Mouse (Mus musculus) MEL (cell line): ENCODE data around the gene Hhatl. TPM values are rescaled to one million over a fixed set of nuclear protein-coding genes. Genes with fewer than 3 reads are reported as not detected.

Experiments
- DNase-seq: peaks from one replicate; pipeline ENCODE4 v3.0.0; 2011; ENCODE audit warnings: low read depth, low spot score
- H3K27ac ChIP-seq: 2 replicates; pipeline ENCODE4 v1.5.1; 2012; ENCODE audit warnings: low read depth, mild to moderate bottlenecking, control low read depth, low read length, moderate library complexity; ENCODE audit not compliant: control insufficient read depth
- H3K27me3 ChIP-seq, 2 experiments: fragments of 150-350 bp in 1 of 2; sonication (generic) in 1 of 2; 2 replicates each; pipeline ENCODE4 v1.6.1; 2012; ENCODE audit warnings: low read length in 2 of 2, mild to moderate bottlenecking in 2 of 2, improper control_type of control experiment in 1 of 2, moderate library complexity in 1 of 2; ENCODE audit not compliant: insufficient read depth in 2 of 2, control insufficient read depth in 1 of 2
- H3K36me3 ChIP-seq, 2 experiments: 2 replicates each; pipeline ENCODE4 v1.6.1; 2012 to 2014; ENCODE audit warnings: low read length in 2 of 2, improper control_type of control experiment in 1 of 2, inconsistent platforms in 1 of 2, mild to moderate bottlenecking in 1 of 2; ENCODE audit not compliant: insufficient read depth in 2 of 2, control insufficient read depth in 1 of 2
- H3K4me1 ChIP-seq, 2 experiments: fragments of 150-350 bp in 1 of 2; sonication (generic) in 1 of 2; 2 replicates each; pipeline ENCODE4 v1.6.1; 2012; ENCODE audit warnings: low read length in 2 of 2, improper control_type of control experiment in 1 of 2, mild to moderate bottlenecking in 1 of 2; ENCODE audit not compliant: insufficient read depth in 2 of 2, control insufficient read depth in 1 of 2
- H3K4me3 ChIP-seq, 2 experiments: fragments of 150-350 bp in 1 of 2; sonication (generic) in 1 of 2; 2 replicates each; pipeline ENCODE4 v1.5.1; 2012; ENCODE audit warnings: low read depth in 2 of 2, low read length in 2 of 2, mild to moderate bottlenecking in 2 of 2, moderate library complexity in 2 of 2, control low read depth in 1 of 2, improper control_type of control experiment in 1 of 2; ENCODE audit not compliant: control insufficient read depth in 1 of 2, insufficient read depth in 1 of 2
- H3K79me2 ChIP-seq: 2 replicates; pipeline ENCODE4 v1.6.1; 2012; ENCODE audit warnings: mild to moderate bottlenecking, low read length, moderate library complexity; ENCODE audit not compliant: control insufficient read depth, poor library complexity, insufficient read depth
- H3K9ac ChIP-seq: 2 replicates; pipeline ENCODE4 v1.6.1; 2012; ENCODE audit warnings: low read depth, mild to moderate bottlenecking, control low read depth, low read length, moderate library complexity; ENCODE audit not compliant: control insufficient read depth, poor library complexity, severe bottlenecking
- H3K9me3 ChIP-seq: fragments of 150-350 bp; sonication (generic); replicated peaks from 2 replicates; pipeline ENCODE4 v1.6.1; 2012; ENCODE audit warnings: mild to moderate bottlenecking, low read length, improper control_type of control experiment, moderate library complexity; ENCODE audit not compliant: insufficient read depth
- BHLHE40 ChIP-seq: IDR thresholded peaks from 2 replicates; pipeline ENCODE4 v1.6.1; 2012; ENCODE audit warnings: low read depth, mild to moderate bottlenecking, inconsistent platforms, low read length, improper control_type of control experiment, borderline replicate concordance
- CHD2 ChIP-seq: IDR thresholded peaks from 2 replicates; pipeline ENCODE4 v1.6.1; 2011; ENCODE audit warnings: low read length, improper control_type of control experiment
- CTCF ChIP-seq, 3 experiments: IDR thresholded peaks in 2 of 3; conservative IDR thresholded peaks in 1 of 3; 2 replicates each; pipeline ENCODE4 v1.5.1; 2011 to 2012; ENCODE audit warnings: low read length in 3 of 3, low read depth in 2 of 3, mild to moderate bottlenecking in 2 of 3, improper control_type of control experiment in 1 of 3, inconsistent platforms in 1 of 3, mixed read lengths in 1 of 3, moderate library complexity in 1 of 3; ENCODE audit not compliant: control insufficient read depth in 1 of 3, insufficient read depth in 1 of 3, poor library complexity in 1 of 3, severe bottlenecking in 1 of 3
- ELF1 ChIP-seq: IDR thresholded peaks from 2 replicates; pipeline ENCODE4 v1.6.1; 2014; ENCODE audit warnings: low read depth, mild to moderate bottlenecking, inconsistent platforms, low read length, improper control_type of control experiment, moderate library complexity
- EP300 ChIP-seq, 2 experiments: IDR thresholded peaks; 2 replicates each; pipeline ENCODE4 v1.6.1; 2011; ENCODE audit warnings: improper control_type of control experiment in 2 of 2, low read length in 2 of 2, low read depth in 1 of 2, mild to moderate bottlenecking in 1 of 2
- GATA1 ChIP-seq: IDR thresholded peaks from 2 replicates; pipeline ENCODE4 v1.6.1; 2011; ENCODE audit warnings: low read depth, low read length, improper control_type of control experiment
- MEF2A ChIP-seq: IDR thresholded peaks from 2 replicates; pipeline ENCODE4 v1.6.1; 2014; ENCODE audit warnings: low read depth, mild to moderate bottlenecking, inconsistent platforms, low read length, improper control_type of control experiment; ENCODE audit not compliant: poor library complexity, insufficient replicate concordance, severe bottlenecking; ENCODE audit errors: extremely low read depth
- MXI1 ChIP-seq: IDR thresholded peaks from 2 replicates; pipeline ENCODE4 v1.6.1; 2011; ENCODE audit warnings: mild to moderate bottlenecking, low read depth, low read length, improper control_type of control experiment
- MYC ChIP-seq: IDR thresholded peaks from 2 replicates; pipeline ENCODE4 v1.6.1; 2011; ENCODE audit warnings: low read depth, mild to moderate bottlenecking, low read length, improper control_type of control experiment, moderate library complexity
- NELFE ChIP-seq: IDR thresholded peaks from 2 replicates; pipeline ENCODE4 v1.6.1; 2011; ENCODE audit warnings: low read depth, low read length, improper control_type of control experiment
- POLR2AphosphoS5 ChIP-seq: IDR thresholded peaks from 2 replicates; pipeline ENCODE4 v1.6.1; 2012; ENCODE audit warnings: low read depth, borderline replicate concordance, mild to moderate bottlenecking, inconsistent platforms, low read length, moderate library complexity, mixed read lengths
- RAD21 ChIP-seq: IDR thresholded peaks from 2 replicates; pipeline ENCODE4 v1.6.1; 2011; ENCODE audit warnings: mild to moderate bottlenecking, low read depth, low read length, improper control_type of control experiment
- SMC3 ChIP-seq: IDR thresholded peaks from 2 replicates; pipeline ENCODE4 v1.6.1; 2011; ENCODE audit warnings: low read depth, low read length, improper control_type of control experiment
- USF1 ChIP-seq: IDR thresholded peaks from 2 replicates; pipeline ENCODE4 v1.6.1; 2014; ENCODE audit warnings: low read depth, mild to moderate bottlenecking, inconsistent platforms, low read length, improper control_type of control experiment, moderate library complexity
- ZC3H11A ChIP-seq: IDR thresholded peaks from 2 replicates; pipeline ENCODE4 v1.6.1; 2012; ENCODE audit warnings: low read depth, mild to moderate bottlenecking, inconsistent platforms, low read length, improper control_type of control experiment
- ZNF384 ChIP-seq: IDR thresholded peaks from 2 replicates; pipeline ENCODE4 v1.6.1; 2012; ENCODE audit warnings: low read depth, mild to moderate bottlenecking, inconsistent platforms, low read length, improper control_type of control experiment
- polyA plus RNA-seq, 2 experiments: library from polyadenylated mRNA; stranded (reverse) in 1 of 2; unstranded in 1 of 2; fragments of >175 nt in 1 of 2; fragments of >200 nt in 1 of 2; gene quantifications; 2 replicates each; pipeline versions ENCODE4 v1.2.1 to v1.2.4; 2012; ENCODE audit warnings: low replicate concordance in 2 of 2, low read depth in 1 of 2; ENCODE audit not compliant: insufficient read length in 2 of 2, insufficient read depth in 1 of 2, missing spikeins in 1 of 2
- total RNA-seq: library from RNA; depleted of rRNA; stranded (reverse); fragments of 300-350 nt; gene quantifications from 2 replicates; pipeline ENCODE4 v1.2.3, GENCODE M21; 2012

The Hhatl gene
- total and polyA plus RNA-seq, 3 experiments, result not detected

GRCm38 (mm10) chr9:121838008-121838407 lies 45.7 kb upstream of the Hhatl start:
- Histone ChIP-seq H3K4me3 (no peak overlapping the region), H3K9me3 (no peaks in the 10 kb centered on the region), H3K79me2 (no peaks in the 10 kb centered on the region), H3K27ac (no peak overlapping the region), H3K9ac (no peak overlapping the region), H3K27me3 (no peaks in the 10 kb centered on the region), H3K4me1 (no peaks in the 10 kb centered on the region), H3K36me3 (no peaks in the 10 kb centered on the region)
- no peak for DNase-seq
- no peak for TF ChIP-seq ZNF384
- TF ChIP-seq CHD2, result no peak
- no peak for TF ChIP-seq MEF2A
- TF ChIP-seq MXI1, result no peak
- TF ChIP-seq EP300 (IDR thresholded peaks at IDR 0.05; ENCODE audit: low read depth in 1 of 2, low read length in 2 of 2), result no peak
- no peak for TF ChIP-seq CTCF (IDR thresholded peaks at IDR 0.05 in 2 of 3, conservative IDR thresholded peaks at IDR 0.05 in 1 of 3; ENCODE audit: control insufficient read depth in 1 of 3, insufficient read depth in 1 of 3, low read depth in 2 of 3, low read length in 3 of 3, poor library complexity in 1 of 3, severe bottlenecking in 1 of 3)
- TF ChIP-seq ELF1, result no peak
- no peak for TF ChIP-seq USF1
- TF ChIP-seq GATA1, result no peak
- TF ChIP-seq POLR2AphosphoS5, result no peak
- TF ChIP-seq MYC, result no peak
- no peak for TF ChIP-seq BHLHE40
- no peak for TF ChIP-seq RAD21

GRCm38 (mm10) chr9:121833825-121834224 lies 41.5 kb upstream of the Hhatl start:
- Histone ChIP-seq H3K27me3 (no peaks in the 10 kb centered on the region), H3K4me3 (no peak overlapping the region), H3K79me2 (no peaks in the 10 kb centered on the region), H3K27ac (no peak overlapping the region), H3K9ac (no peak overlapping the region), H3K9me3 (no peaks in the 10 kb centered on the region), H3K4me1 (no peaks in the 10 kb centered on the region), H3K36me3 (no peaks in the 10 kb centered on the region)
- no peak for DNase-seq
- TF ChIP-seq NELFE, result no peak

- TF ChIP-seq ZC3H11A (peak; percentile 55), POLR2AphosphoS5 (no peak), CTCF (IDR thresholded peaks at IDR 0.05 in 2 of 3, conservative IDR thresholded peaks at IDR 0.05 in 1 of 3; ENCODE audit: control insufficient read depth in 1 of 3, insufficient read depth in 1 of 3, low read depth in 2 of 3, low read length in 3 of 3, poor library complexity in 1 of 3, severe bottlenecking in 1 of 3) (peak; percentile 60 to 84 (median 75)), SMC3 (peak; percentile 69), RAD21 (peak; percentile 72)
- no peaks in the 10 kb centered on the region for H3K79me2 ChIP-seq
- H3K4me3 ChIP-seq, result no peak overlapping the region
- H3K9me3 ChIP-seq, result no peaks in the 10 kb centered on the region
- DNase-seq, result peak; percentile 72
- no peak overlapping the region for H3K27ac ChIP-seq
- H3K4me1 ChIP-seq, result no peaks in the 10 kb centered on the region
- no peak overlapping the region for H3K9ac ChIP-seq
- no peaks in the 10 kb centered on the region for H3K36me3 ChIP-seq
- H3K27me3 ChIP-seq, result no peaks in the 10 kb centered on the region
Measured at GRCm38 (mm10) chr9:121830956-121831293, 38.6 kb upstream of the Hhatl start.
